Mouse (Mus musculus): ENCODE measurements around the gene Gm11549.

Gm11549 gene

GRCm38 (mm10) chr3:36480486-36480885, 41.1 kb downstream of the Gm11549 start:
- DNase-seq (ENCODE audit: low spot score), result no peak

GRCm38 (mm10) chr3:36478776-36479175, 42.8 kb downstream of the Gm11549 start:
- DNase-seq (ENCODE audit: low spot score), result no peak

GRCm38 (mm10) chr3:36476261-36477155, 45.1 kb downstream of the Gm11549 start:
- no peak for DNase-seq (ENCODE audit: low spot score)

- peak; percentile 97 for DNase-seq (ENCODE audit: low spot score)
Measured at GRCm38 (mm10) chr3:36475532-36476087, 46.0 kb downstream of the Gm11549 start, which contains the start of the genes Anxa5 and 1810062G17Rik. Anxa5 (minus strand) TSS chr3:36475894. 1810062G17Rik (plus strand) TSS chr3:36475937.

GRCm38 (mm10) chr3:36474938-36475483, 46.6 kb downstream of the Gm11549 start:
- DNase-seq (ENCODE audit: low spot score), result no peak

GRCm38 (mm10) chr3:36474421-36474820, 47.2 kb downstream of the Gm11549 start:
- no peak for DNase-seq (ENCODE audit: low spot score)

- no peak for DNase-seq (ENCODE audit: low spot score)
Measured at GRCm38 (mm10) chr3:36473222-36473621, 48.4 kb downstream of the Gm11549 start.

- no peak for DNase-seq (ENCODE audit: low spot score)
Measured at GRCm38 (mm10) chr3:36471856-36472255, 49.8 kb downstream of the Gm11549 start.

- no peak for DNase-seq (ENCODE audit: low spot score)
Measured at GRCm38 (mm10) chr3:36468871-36469270, 52.7 kb downstream of the Gm11549 start.

GRCm38 (mm10) chr3:36467632-36468031, 54.0 kb downstream of the Gm11549 start:
- no peak for DNase-seq (ENCODE audit: low spot score)

- DNase-seq (ENCODE audit: low spot score), result no peak
Measured at GRCm38 (mm10) chr3:36465538-36465937, 56.1 kb downstream of the Gm11549 start.

All from retina, embryonic 14.5 days (tissue).